ENCODE assay signal across 8 mouse cellular contexts in the genomic region with DNA sequence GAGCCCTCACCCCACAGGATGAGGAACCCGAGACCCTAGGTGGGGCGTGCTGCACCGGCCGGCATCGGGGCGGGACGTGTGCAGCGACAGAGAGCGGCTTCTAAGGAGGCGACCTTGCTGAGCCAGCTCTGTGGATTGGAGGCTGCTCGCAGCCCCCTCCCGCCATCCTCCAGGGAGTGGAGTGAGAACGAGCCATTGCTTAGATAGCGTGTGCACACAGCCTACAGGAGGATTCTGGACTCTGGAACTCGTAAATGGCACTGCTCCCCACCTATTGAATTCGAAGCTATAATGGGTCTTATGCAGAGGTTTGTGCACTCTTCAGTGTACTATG. TPM values are rescaled to one million over a fixed set of nuclear protein-coding genes. Genes with fewer than 3 reads are reported as not detected.
A peak's percentile ranks its signal among the peaks of the same experiment; 100 is the strongest.
DNase-seq lines count a peak whose midpoint lies in the region; ATAC-seq and TF ChIP-seq lines count a peak whose summit lies in the region.

A gene (minus strand): TSS at position 205 of the 334 bp plus-strand sequence.

- peak within 1 kb of the TSS; percentile 73 for H3K4me2 ChIP-seq in neural tube, embryonic 12.5 days (replicated peaks)

- H3K36me3 ChIP-seq in testis, adult 2 months (ENCODE audit: control insufficient read depth, insufficient read depth, low read length): no peaks in the 10 kb centered on the region
- H3K36me3 ChIP-seq in neural tube, embryonic 12.5 days: peaks cover 13% of the 10 kb centered on the region; the same call in 1 of the 2 replicates

- no peak for TF ChIP-seq CTCF in testis, adult 2 months (IDR thresholded peaks at IDR 0.05; ENCODE audit: control insufficient read depth, insufficient read depth, insufficient replicate concordance, low read depth, low read length)

- peak within 1 kb of the TSS; percentile 83 for H3K9ac ChIP-seq in neural tube, embryonic 12.5 days

- WGBS in neural tube, embryonic 12.5 days: 1% methylated on average over 16 of the region's 16 CpGs

- peak within 1 kb of the TSS; percentile 91 for H3K4me3 ChIP-seq in testis, adult 2 months (ENCODE audit: control insufficient read depth, low read depth, low read length)
- H3K4me3 ChIP-seq in neural tube, embryonic 12.5 days: peak within 1 kb of the TSS; percentile 82

- H3K4me1 ChIP-seq in testis, adult 2 months (ENCODE audit: control insufficient read depth, insufficient read depth, low read length): peaks cover 7% of the 10 kb centered on the region
- H3K4me1 ChIP-seq in neural tube, embryonic 12.5 days: peaks cover 5% of the 10 kb centered on the region

- ATAC-seq in frontal cortex, adult (ENCODE audit: low TSS enrichment): peak; percentile 73
- ATAC-seq in neural tube, embryonic 12.5 days (ENCODE audit: low FRiP score, low read depth): no peak; the same call in 1 of the 2 replicates

- no peak for DNase-seq in frontal cortex, postnatal 25 days (ENCODE audit: low spot score in 2 of 2)
- no peak for DNase-seq in testis, postnatal 14 days (ENCODE audit: low spot score)
- DNase-seq in left cerebral cortex, adult 8-10 months (ENCODE audit: low spot score in 2 of 2): no peak
- DNase-seq in urinary bladder, adult 2 months (ENCODE audit: low spot score): no peak
- DNase-seq in thymus, postnatal 10 days (ENCODE audit: low spot score in 2 of 2): no peak

- 0 out of 2 replicates have a peak, but pooled peaks cover 3% of the 10 kb centered on the region for H3K9me3 ChIP-seq in neural tube, embryonic 12.5 days

- H3K27ac ChIP-seq in testis, adult 2 months (ENCODE audit: control insufficient read depth, insufficient read depth, low read depth, low read length): peak within 1 kb of the TSS; percentile 96
- peak within 1 kb of the TSS; percentile 96 for H3K27ac ChIP-seq in neural tube, embryonic 12.5 days

- H3K27me3 ChIP-seq in testis, adult 2 months (ENCODE audit: control insufficient read depth, insufficient read depth, low read length): no peaks in the 10 kb centered on the region
- no peaks in the 10 kb centered on the region for H3K27me3 ChIP-seq in neural tube, embryonic 12.5 days (replicated peaks)

- no peak for TF ChIP-seq POLR2A in testis, adult 2 months (IDR thresholded peaks at IDR 0.05; ENCODE audit: control insufficient read depth, low read depth, low read length)

RNA-seq across cellular contexts. Expression of the gene that starts here (rescaled TPM):
- polyA plus RNA-seq in testis, adult 2 months (2012; rRNA removed): 47.1 and 48.3 TPM in 2 replicates
- 10 to 100 TPM; 64.2 to 80.1 (median 70.7) TPM for total RNA-seq in left cerebral cortex, adult 8-10 months (2022)
- polyA plus RNA-seq in neural tube, embryonic 12.5 days (2016; fragmentation: Nextera tagmentation; extraction: Ambion mirVana): 35.7 and 36.6 TPM in 2 replicates
- polyA plus RNA-seq in urinary bladder, adult 2 months (2012; rRNA removed): 6.3 and 7.8 TPM in 2 replicates
